10 mouse cellular contexts compared by ENCODE assay signal in genomic region chr13:104397814-104398213, GRCm38 (mm10).
DNase-seq lines count a peak whose midpoint lies in the region; ATAC-seq lines count a peak whose summit lies in the region.
"Had no signal": no experiment of that assay in that cellular context is flagged by ENCODE, and none has a peak within 500 bp of the region (broad histone marks: within the 10 kb centered on the region; RNA-seq: fewer than 3 reads in every experiment).

No protein-coding gene starts in this region.

- no peak for ATAC-seq in erythroid progenitor cell, adult 5-6 weeks (replicated peaks; ENCODE audit: low FRiP score, poor library complexity, severe bottlenecking)

- DNase-seq in adrenal gland, adult 2 months: peak; percentile 40
- no peak for DNase-seq in adrenal gland, postnatal 25 days
- DNase-seq in kidney, postnatal 14 days: peak; percentile 20
- no peak for DNase-seq in kidney, adult 11 months
- DNase-seq in 3134 (ENCODE audit: extremely low read depth, insufficient read length, low spot score): peak; percentile 29
- peak; percentile 10 to 30 for DNase-seq in heart, adult 9 months (ENCODE audit: low spot score in 2 of 2)
- no peak for DNase-seq in right cerebral cortex, postnatal 14 days
- DNase-seq: cerebellum, adult 18-20 months; lung, adult 18-20 months had no signal

Comparison
In these comparisons a context has a peak if more than half of its experiments do, and no peak if none do; other contexts are left out.
1. DNase-seq: peak in adrenal gland, adult 2 months (single experiment), kidney, postnatal 14 days (single experiment), 3134 (single experiment) and heart, adult 9 months (2 of 2); none in adrenal gland, postnatal 25 days (single experiment), kidney, adult 11 months (single experiment) and right cerebral cortex, postnatal 14 days (single experiment).